Mouse (Mus musculus) testis, adult 2 months (tissue): ENCODE measurements around the gene Amigo1.

Source experiments
- CTCF ChIP-seq: fragments of 200-500 bp; IDR thresholded peaks from 2 replicates; pipeline ENCODE4 v1.5.1; 2012; ENCODE audit warnings: low read depth, mild to moderate bottlenecking, inconsistent platforms, low read length, moderate library complexity; ENCODE audit not compliant: control insufficient read depth, insufficient read depth, insufficient replicate concordance
- POLR2A ChIP-seq: fragments of 200-500 bp; IDR thresholded peaks from 2 replicates; pipeline ENCODE4 v1.6.1; 2012; ENCODE audit warnings: low read depth, mild to moderate bottlenecking, inconsistent platforms, low read length, moderate library complexity; ENCODE audit not compliant: control insufficient read depth

DNA sequence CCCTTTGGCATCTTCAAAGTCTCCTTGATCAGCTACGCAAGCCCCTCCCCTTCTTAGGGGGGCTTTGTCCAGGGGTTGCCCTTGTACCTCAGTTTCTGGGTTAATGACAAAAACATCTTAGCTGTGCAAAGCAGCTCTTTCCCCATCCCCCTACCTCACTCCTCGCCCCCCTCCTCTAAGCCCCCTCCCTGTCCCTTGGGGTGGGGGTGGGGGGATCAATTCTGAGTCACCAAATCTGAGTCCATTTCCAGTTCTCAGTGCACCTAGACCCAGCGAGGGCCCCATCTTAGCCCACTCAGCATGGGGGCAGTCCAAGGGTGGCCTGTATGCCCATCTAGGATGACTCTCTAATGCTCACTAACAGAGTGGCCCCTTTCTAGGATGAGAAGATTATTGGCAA is 22.9 kb downstream of the Amigo1 start:
- TF ChIP-seq CTCF (no peak), POLR2A (no peak)
